Mouse (Mus musculus) spleen, postnatal 14 days (tissue): ENCODE results near the gene Plppr2.
A peak's percentile ranks its signal among the peaks of the same experiment; 100 is the strongest.

Experiments used
- DNase-seq, 2 experiments: peaks; one replicate each; pipeline ENCODE4 v3.0.0; 2021 to 2022; ENCODE audit warnings: low spot score in 2 of 2

The Plppr2 gene

GRCm38 (mm10) chr9:21932445-21933137, 4.2 kb upstream of the Plppr2 start:
- DNase-seq, result no peak

- no peak for DNase-seq
Observed at GRCm38 (mm10) chr9:21934021-21934420, 2.8 kb upstream of the Plppr2 start.

- DNase-seq, result no peak
Observed at GRCm38 (mm10) chr9:21935466-21936131, 1.2 kb upstream of the Plppr2 start.

GRCm38 (mm10) chr9:21937711-21938175, 910 bp downstream of the Plppr2 start:
- DNase-seq, result no peak

GRCm38 (mm10) chr9:21938234-21938855, 1.5 kb downstream of the Plppr2 start:
- DNase-seq, result no peak

GRCm38 (mm10) chr9:21943046-21943445, 6.2 kb downstream of the Plppr2 start:
- DNase-seq, result no peak

GRCm38 (mm10) chr9:21943638-21944037, 6.8 kb downstream of the Plppr2 start:
- no peak for DNase-seq

- DNase-seq, result no peak
Observed at GRCm38 (mm10) chr9:21944267-21944666, 7.4 kb downstream of the Plppr2 start.

- DNase-seq, result no peak
Observed at GRCm38 (mm10) chr9:21947540-21948130, 10.8 kb downstream of the Plppr2 start.

- no peak for DNase-seq
Observed at GRCm38 (mm10) chr9:21948146-21948545, 11.3 kb downstream of the Plppr2 start.

GRCm38 (mm10) chr9:21948790-21949189, 12.0 kb downstream of the Plppr2 start:
- DNase-seq, result no peak

GRCm38 (mm10) chr9:21950322-21950721, 13.5 kb downstream of the Plppr2 start:
- DNase-seq, result peak; percentile 55 to 71

GRCm38 (mm10) chr9:21951977-21952376, 15.1 kb downstream of the Plppr2 start:
- no peak for DNase-seq

- no peak for DNase-seq
Observed at GRCm38 (mm10) chr9:21953600-21953999, 16.8 kb downstream of the Plppr2 start.

GRCm38 (mm10) chr9:21954635-21955034, 17.8 kb downstream of the Plppr2 start:
- no peak for DNase-seq

- DNase-seq, result no peak
Observed at GRCm38 (mm10) chr9:21955225-21955569, 18.4 kb downstream of the Plppr2 start.

GRCm38 (mm10) chr9:21955570-21956281, 18.9 kb downstream of the Plppr2 start, which contains the start of gene Swsap1:
TSS of gene Swsap1 (plus strand) at chr9:21955755.
- peak; percentile 96 to 97 for DNase-seq

- DNase-seq, result no peak
Observed at GRCm38 (mm10) chr9:21958372-21958771, 21.5 kb downstream of the Plppr2 start.

GRCm38 (mm10) chr9:21959244-21959643, 22.4 kb downstream of the Plppr2 start:
- no peak for DNase-seq

GRCm38 (mm10) chr9:21960135-21960534, 23.3 kb downstream of the Plppr2 start:
- no peak for DNase-seq

GRCm38 (mm10) chr9:21960558-21961208, 23.9 kb downstream of the Plppr2 start:
- DNase-seq, result no peak
